Mouse (Mus musculus) heart, adult 2 months (tissue): ENCODE measurements around the gene Tnfsf8.

Experiments used
- CTCF ChIP-seq: fragments of 200-600 bp; IDR thresholded peaks from 2 replicates; pipeline ENCODE4 v1.8.1; 2022; ENCODE audit warnings: antibody characterized with exemption, mild to moderate bottlenecking, moderate library complexity
- EP300 ChIP-seq: fragments of 200-500 bp; IDR thresholded peaks from 2 replicates; pipeline ENCODE4 v1.6.1; 2011; ENCODE audit warnings: low read depth, low read length, control low read depth; ENCODE audit not compliant: insufficient read depth
- POLR2A ChIP-seq: fragments of 200-500 bp; IDR thresholded peaks from 2 replicates; pipeline ENCODE4 v1.6.1; 2011; ENCODE audit warnings: mild to moderate bottlenecking, low read depth, low read length, control low read depth; ENCODE audit not compliant: insufficient read depth

GRCm38 (mm10) chr4:63870678-63871077, 9.5 kb upstream of the Tnfsf8 start:
- TF ChIP-seq POLR2A = no peak
- no peak for TF ChIP-seq CTCF
- TF ChIP-seq EP300 = no peak
